Mouse (Mus musculus) kidney, adult 2 months (tissue): ENCODE results near the gene Zfyve21. TPM values are rescaled to one million over a fixed set of nuclear protein-coding genes. Genes with fewer than 3 reads are reported as not detected.

ENCODE experiments used
- DNase-seq: peaks from one replicate; pipeline ENCODE4 v3.0.0; 2021
- H3K27ac ChIP-seq: fragments of 200-500 bp; 2 replicates; pipeline ENCODE4 v1.5.1; 2012; ENCODE audit warnings: low read depth, low read length, control low read depth, inconsistent platforms; ENCODE audit not compliant: insufficient read depth
- H3K27me3 ChIP-seq: fragments of 200-500 bp; replicated peaks from 2 replicates; pipeline ENCODE4 v1.6.1; 2012; ENCODE audit warnings: mild to moderate bottlenecking, moderate library complexity, low read length, inconsistent platforms; ENCODE audit not compliant: control insufficient read depth, insufficient read depth
- H3K36me3 ChIP-seq: fragments of 200-500 bp; 2 replicates; pipeline ENCODE4 v1.6.1; 2012; ENCODE audit warnings: mild to moderate bottlenecking, moderate library complexity, low read length, inconsistent platforms; ENCODE audit not compliant: control insufficient read depth, insufficient read depth
- H3K4me1 ChIP-seq: fragments of 200-500 bp; 2 replicates; pipeline ENCODE4 v1.6.1; 2011; ENCODE audit warnings: low read length; ENCODE audit not compliant: control insufficient read depth, insufficient read depth
- H3K4me3 ChIP-seq: fragments of 200-500 bp; 2 replicates; pipeline ENCODE4 v1.5.1; 2011; ENCODE audit warnings: mild to moderate bottlenecking, low read depth, low read length, control low read depth; ENCODE audit not compliant: insufficient read depth
- CTCF ChIP-seq: fragments of 200-500 bp; conservative IDR thresholded peaks from 2 replicates; pipeline ENCODE4 v1.5.1; 2011; ENCODE audit warnings: low read depth, mild to moderate bottlenecking, control low read depth, low read length, moderate library complexity, mixed read lengths; ENCODE audit not compliant: insufficient read depth, insufficient read length
- POLR2A ChIP-seq: fragments of 200-500 bp; IDR thresholded peaks from one replicate; pipeline ENCODE4 v1.6.1; 2011; ENCODE audit warnings: low read depth, low read length, control low read depth
- WGBS: fragments of 180-500 bp; shearing (Covaris S2); methylation state at CpG from one replicate; pipeline ENCODE4 v1.1.7; 2018; 5-methylcytosine and 5-hydroxymethylcytosine counted together
- polyA plus RNA-seq: library from polyadenylated mRNA; depleted of rRNA; stranded (reverse); fragments of >200 nt; gene quantifications from 2 replicates; pipeline ENCODE4 v1.2.3, GENCODE M21; 2012

Zfyve21 gene
- polyA plus RNA-seq, 1 experiment = 105 TPM

- no peak for DNase-seq
- no peak for TF ChIP-seq POLR2A
- TF ChIP-seq CTCF = no peak
- WGBS = 84% methylated on average over 12 of the region's 12 CpGs
Measured at GRCm38 (mm10) chr12:111827556-111827955, 13.6 kb downstream of the Zfyve21 start.

GRCm38 (mm10) chr12:111829447-111829846 lies 15.5 kb downstream of the Zfyve21 start:
- Histone ChIP-seq H3K4me1 (no peaks in the 10 kb centered on the region), H3K27me3 (no peaks in the 10 kb centered on the region), H3K4me3 (no peak overlapping the region), H3K36me3 (no peaks in the 10 kb centered on the region; the same call in none of the 2 replicates), H3K27ac (no peak overlapping the region)
- WGBS = 87% methylated on average over 5 of the region's 5 CpGs
- TF ChIP-seq CTCF = no peak
- TF ChIP-seq POLR2A = no peak
- no peak for DNase-seq

More at GRCm38 (mm10) chr12:111827556-111827955, 13.6 kb downstream of the Zfyve21 start:
- H3K27ac ChIP-seq = no peak overlapping the region
- no peaks in the 10 kb centered on the region; the same call in none of the 2 replicates for H3K36me3 ChIP-seq
- H3K4me3 ChIP-seq = no peak overlapping the region
- no peaks in the 10 kb centered on the region for H3K27me3 ChIP-seq
- no peaks in the 10 kb centered on the region for H3K4me1 ChIP-seq

DNA sequence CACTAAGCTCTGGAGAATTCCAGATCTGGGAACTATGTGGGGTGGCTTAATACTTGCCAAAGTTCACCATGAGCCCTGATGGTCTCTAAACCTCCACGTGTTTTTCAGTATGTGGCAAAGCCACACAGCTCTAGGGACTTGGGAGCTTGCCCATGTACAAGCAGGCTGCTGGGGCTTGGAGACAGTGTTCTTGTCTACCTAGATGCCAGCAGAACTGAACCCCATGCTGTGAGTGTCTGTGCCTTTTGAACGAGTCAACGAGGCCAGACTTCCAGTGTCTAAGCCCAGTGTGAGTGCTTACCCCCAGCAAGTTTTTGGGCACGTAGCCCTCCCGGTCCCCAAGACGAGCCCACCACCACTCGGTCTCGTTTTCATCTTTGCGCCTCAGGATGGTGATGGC lies 16.0 kb downstream of the Zfyve21 start:
- Histone ChIP-seq H3K27me3 (no peaks in the 10 kb centered on the region), H3K36me3 (no peaks in the 10 kb centered on the region; the same call in 1 of the 2 replicates), H3K27ac (no peak overlapping the region), H3K4me1 (no peaks in the 10 kb centered on the region), H3K4me3 (no peak overlapping the region)
- no peak for DNase-seq
- WGBS = 87% methylated on average over 9 of the region's 9 CpGs
- TF ChIP-seq POLR2A (no peak), CTCF (no peak)

DNA sequence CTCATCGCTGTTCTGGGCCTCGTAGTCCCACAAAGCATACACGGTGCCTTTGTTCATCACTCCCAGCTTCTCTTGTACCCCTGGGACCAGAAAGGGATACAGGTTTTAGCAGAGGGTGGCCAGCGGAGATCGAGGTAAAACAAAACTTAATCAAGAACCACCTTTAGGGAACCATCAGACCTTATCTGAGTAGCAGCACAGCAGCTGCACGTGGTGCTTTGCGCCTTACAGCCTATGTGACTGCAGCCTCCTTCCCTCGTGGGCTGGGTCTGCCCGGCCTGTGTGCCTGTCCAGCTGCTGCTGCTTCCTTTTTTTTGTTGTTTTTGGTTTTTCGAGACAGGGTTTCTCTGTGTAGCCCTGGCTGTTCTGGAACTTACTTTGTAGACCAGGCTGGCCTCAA lies 16.4 kb downstream of the Zfyve21 start:
- Histone ChIP-seq H3K27ac (no peak overlapping the region), H3K4me1 (no peaks in the 10 kb centered on the region), H3K36me3 (no peaks in the 10 kb centered on the region; the same call in 1 of the 2 replicates), H3K27me3 (no peaks in the 10 kb centered on the region), H3K4me3 (no peak overlapping the region)
- 83% methylated on average over 10 of the region's 10 CpGs for WGBS
- TF ChIP-seq CTCF (no peak), POLR2A (no peak)
- DNase-seq = no peak

- Histone ChIP-seq H3K36me3 (no peaks in the 10 kb centered on the region; the same call in 1 of the 2 replicates), H3K4me3 (no peak overlapping the region), H3K27me3 (no peaks in the 10 kb centered on the region), H3K27ac (no peak overlapping the region), H3K4me1 (no peaks in the 10 kb centered on the region)
- WGBS = 84% methylated on average over 5 of the region's 5 CpGs
- no peak for DNase-seq
- TF ChIP-seq CTCF = no peak
- no peak for TF ChIP-seq POLR2A
Measured at GRCm38 (mm10) chr12:111832643-111833042, 18.7 kb downstream of the Zfyve21 start.

- Histone ChIP-seq H3K36me3 (no peaks in the 10 kb centered on the region; the same call in 1 of the 2 replicates), H3K27me3 (no peaks in the 10 kb centered on the region), H3K4me3 (no peak overlapping the region), H3K4me1 (no peaks in the 10 kb centered on the region), H3K27ac (no peak overlapping the region)
- 74% methylated on average over 10 of the region's 10 CpGs for WGBS
- TF ChIP-seq CTCF (no peak), POLR2A (no peak)
- DNase-seq = no peak
Measured at GRCm38 (mm10) chr12:111833457-111833856, 19.5 kb downstream of the Zfyve21 start.

DNA sequence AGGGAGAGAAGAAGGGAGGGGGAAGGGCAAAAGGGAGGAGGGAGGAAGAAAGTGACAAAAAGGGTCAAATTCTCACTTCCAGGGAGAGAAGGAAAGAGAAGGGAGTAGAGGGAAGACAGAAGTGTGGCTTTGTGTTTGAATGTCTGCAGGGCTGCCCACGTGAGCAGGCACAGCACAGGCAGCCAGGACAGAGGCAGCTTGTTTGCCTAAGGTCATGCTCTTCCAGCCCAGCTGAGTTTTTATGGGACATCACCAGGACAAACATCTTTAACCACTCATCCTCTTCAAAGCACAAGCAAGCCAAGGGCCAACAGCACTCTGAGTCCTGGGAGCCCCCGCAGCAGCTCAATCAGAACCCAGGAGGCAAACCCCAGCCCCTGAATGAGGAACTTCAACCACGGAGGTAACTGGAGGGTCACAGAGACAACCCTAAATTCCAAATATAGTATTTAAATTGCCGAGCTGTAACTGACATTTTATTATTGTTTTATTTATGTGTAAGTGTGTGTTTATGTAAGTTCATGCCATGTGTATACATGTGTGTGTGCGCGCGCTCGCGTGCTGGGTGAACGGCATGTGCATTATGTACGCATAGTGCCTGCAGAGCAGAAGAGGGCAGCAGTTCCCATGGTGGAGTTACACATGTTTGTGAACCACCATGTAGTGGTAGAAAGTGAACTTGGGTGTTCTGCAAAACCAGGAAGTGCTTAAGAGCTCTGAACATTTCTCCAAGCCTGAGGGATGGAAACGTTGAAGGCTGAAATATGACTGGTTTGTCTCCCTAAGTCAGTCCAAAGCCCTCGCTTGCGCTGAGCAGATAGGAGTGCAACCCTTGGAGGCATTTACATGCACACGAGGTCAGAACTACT lies 28.8 kb downstream of the Zfyve21 start:
- Histone ChIP-seq H3K27me3 (no peaks in the 10 kb centered on the region), H3K27ac (no peak overlapping the region), H3K4me3 (no peak overlapping the region), H3K4me1 (no peaks in the 10 kb centered on the region), H3K36me3 (no peaks in the 10 kb centered on the region; the same call in 1 of the 2 replicates)
- WGBS = 80% methylated on average over 15 of the region's 15 CpGs
- no peak for DNase-seq
- TF ChIP-seq CTCF = no peak
- no peak for TF ChIP-seq POLR2A
